Mouse (Mus musculus): ENCODE measurements around the gene Lcp1.

- TF ChIP-seq CTCF (IDR thresholded peaks at IDR 0.05; ENCODE audit: low read depth) = no peak
- TF ChIP-seq EP300 (optimal IDR thresholded peaks at IDR 0.05) = no peak
Observed at GRCm38 (mm10) chr14:75195530-75195929, 64.6 kb downstream of the Lcp1 start.

All from stomach, postnatal 0 days (tissue).